Mouse (Mus musculus) ZHBTc4 (cell line): ENCODE data around the gene 4930470P17Rik.

Experiments used
- DNase-seq: peaks from one replicate; pipeline ENCODE4 v3.0.0-alpha.2; 2011; ENCODE audit warnings: low read depth, low spot score

Gene 4930470P17Rik

DNA sequence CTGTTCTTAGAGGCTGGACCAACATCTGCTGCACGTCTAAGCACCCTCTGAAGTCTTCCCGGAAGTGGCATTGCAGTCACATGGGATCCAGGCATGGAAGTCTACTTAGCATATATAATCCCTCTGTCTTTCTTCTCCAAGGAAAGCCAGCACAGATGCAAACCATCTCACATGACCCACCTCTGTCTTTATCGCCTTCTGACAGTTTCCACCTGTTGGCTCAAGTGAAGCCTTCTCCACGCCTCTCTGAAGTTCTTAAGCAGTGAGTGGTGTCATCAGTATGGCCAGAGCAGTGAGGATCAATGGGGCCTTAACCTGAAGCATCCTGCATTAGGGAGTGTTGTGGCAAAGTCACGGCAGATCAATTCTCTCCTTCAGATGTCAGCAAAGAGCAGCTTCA, 23.2 kb downstream of the 4930470P17Rik start:
- no peak for DNase-seq

DNA sequence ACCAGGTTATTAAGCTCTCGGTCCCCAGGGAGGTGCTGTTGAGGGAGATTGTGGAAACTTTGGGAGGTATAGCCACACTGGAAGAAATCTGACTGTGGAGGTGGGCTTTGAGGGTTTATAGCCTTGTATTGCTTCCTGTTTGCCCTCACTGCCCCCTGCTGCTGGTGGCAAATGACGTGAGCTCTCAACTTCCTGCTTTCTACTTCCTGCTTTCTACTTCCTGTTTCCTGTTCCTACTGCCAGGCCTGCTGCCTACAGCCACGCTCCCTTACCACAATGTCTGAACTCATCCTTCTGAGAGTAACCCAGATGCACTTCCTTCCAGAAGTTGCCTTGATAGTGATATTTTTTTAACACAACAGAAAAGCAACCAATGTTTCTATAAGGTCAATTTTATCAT, 24.3 kb downstream of the 4930470P17Rik start:
- no peak for DNase-seq

DNA sequence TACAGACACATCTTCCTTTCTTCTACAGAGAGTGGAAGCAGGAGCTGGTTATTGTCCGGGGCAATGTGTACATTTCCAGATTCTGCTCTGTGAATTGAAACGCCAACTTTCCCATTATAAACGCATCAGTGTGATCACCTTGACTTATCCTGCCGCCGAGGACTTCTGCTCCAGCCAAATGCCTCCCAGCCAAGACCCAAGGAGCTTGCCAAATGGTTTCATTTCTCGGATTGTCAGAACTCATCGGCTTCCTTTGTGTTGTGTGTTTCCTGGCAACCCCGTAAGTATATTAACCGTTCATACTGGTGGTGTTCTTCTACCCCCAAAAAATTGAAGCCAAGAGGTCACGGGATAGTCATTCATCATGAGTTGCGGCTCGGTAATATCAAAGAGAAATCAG, 25.7 kb downstream of the 4930470P17Rik start:
- no peak for DNase-seq

DNA sequence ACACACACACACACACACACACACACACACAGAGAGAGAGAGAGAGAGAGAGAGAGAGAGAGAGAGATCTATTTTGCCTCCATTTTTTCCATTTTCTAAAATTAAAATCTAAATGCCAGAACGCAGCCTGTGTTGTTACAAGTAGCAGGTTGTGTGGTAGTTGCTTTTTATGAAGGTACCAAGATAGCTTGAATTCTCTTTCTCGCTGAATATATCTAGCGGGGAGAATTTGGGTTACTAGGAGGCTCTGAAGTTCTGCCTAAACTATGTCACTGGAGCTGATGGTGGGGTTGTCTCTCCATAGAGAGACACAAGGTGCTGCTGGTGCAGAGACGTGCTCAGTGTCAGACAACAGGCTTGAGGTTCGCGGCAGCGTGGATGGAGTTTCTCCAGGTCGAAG, 36.8 kb downstream of the 4930470P17Rik start:
- DNase-seq: no peak

- DNase-seq: no peak
Measured at GRCm38 (mm10) chr2:170563956-170564855, 37.6 kb downstream of the 4930470P17Rik start.

DNA sequence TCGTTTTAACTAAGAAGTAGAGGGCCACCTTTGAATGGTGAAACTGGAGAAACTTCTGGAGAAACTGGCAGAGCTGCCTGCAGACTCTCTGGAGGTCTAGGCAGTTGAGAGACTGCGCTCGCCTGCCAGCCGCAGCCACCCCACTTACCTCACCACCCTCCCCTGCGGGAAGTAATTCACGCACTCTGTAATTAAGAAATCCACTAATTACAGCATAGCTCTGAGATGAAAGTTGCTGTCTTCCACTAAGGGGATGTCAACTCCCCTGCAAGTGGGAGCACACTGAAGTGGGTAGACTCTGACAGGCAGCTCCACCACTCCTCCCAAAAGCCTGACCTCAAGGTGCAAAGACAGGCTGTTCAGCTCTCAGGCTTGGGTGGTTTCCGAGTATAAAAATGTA, 49.7 kb downstream of the 4930470P17Rik start:
- DNase-seq: no peak

DNA sequence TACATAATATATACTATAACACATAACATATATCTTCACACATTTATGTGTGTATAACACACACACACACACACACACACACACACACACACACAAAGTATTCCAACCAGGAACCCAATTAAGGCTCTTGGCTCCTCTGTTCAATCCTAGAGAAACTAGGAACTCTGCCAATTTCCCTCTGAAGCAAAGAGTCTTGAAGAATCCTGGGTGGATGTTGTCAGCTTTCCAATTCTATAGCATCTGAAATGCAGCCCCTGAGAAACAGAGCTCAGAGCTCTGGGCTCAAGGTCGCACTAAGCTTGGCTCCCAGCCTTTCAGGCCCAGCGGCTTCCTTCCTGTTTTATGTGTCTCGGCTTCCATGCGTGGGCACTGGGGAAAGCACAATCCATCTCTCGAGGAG, 51.6 kb downstream of the 4930470P17Rik start:
- DNase-seq: no peak

DNA sequence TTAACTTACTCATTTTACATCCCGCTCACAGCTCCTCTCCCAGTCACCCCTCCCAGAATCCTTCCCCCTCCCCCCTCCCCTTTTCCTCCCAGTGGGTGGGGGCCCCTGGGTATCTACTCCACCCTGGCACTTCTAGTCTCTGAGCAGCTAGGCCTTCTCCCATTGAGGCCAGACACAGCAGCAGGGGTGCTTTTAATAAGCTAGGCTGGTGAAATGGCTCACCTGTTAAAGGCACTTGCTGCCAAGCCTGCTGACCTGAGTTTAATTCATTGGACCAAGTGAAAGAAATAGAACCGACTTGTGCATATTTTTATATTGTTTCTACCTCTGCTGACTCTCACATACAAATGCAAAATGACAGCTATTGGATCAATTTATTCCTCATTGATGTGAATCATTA, 52.7 kb downstream of the 4930470P17Rik start:
- no peak for DNase-seq

- DNase-seq: no peak
Measured at GRCm38 (mm10) chr2:170548046-170548445, 53.8 kb downstream of the 4930470P17Rik start.

DNA sequence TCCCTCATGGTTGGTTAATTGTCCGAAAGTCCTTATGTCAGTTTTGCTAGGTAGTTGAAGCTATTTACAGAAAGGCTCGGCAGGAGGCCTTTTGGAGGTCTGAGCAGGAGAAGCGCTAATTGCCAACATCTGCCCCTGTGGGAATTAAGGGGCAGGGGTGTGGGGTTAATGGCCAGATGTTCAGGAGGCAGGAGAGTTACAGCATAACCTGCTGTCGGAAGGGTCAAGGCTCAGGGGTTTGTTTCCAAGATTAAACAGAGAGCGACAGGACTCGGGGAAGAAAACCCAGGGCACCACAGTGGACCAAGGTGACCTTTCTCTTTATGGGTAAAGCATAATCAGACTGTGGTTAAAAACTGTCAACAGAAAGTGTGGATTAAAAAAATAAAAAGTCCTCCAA, 54.3 kb downstream of the 4930470P17Rik start:
- DNase-seq: no peak

DNA sequence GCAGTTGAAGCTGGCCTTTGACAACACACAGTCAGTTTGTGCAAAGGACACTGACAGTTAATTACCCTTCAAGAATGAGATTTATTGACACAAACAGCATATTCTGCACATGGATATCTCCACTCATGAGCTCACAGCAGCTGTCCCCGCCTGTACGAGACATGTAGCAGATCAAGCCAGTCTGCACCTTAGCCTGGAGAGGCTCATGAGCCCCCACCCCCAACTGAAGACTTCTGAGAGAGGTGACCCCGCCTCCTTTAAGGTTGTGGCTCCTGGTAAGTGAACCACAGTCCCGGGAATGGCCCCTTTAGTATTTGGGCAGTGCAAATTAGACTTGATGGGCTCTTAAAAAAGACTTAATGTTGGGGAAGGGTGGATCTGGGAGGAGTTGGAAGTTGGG, 56.1 kb downstream of the 4930470P17Rik start:
- no peak for DNase-seq

DNA sequence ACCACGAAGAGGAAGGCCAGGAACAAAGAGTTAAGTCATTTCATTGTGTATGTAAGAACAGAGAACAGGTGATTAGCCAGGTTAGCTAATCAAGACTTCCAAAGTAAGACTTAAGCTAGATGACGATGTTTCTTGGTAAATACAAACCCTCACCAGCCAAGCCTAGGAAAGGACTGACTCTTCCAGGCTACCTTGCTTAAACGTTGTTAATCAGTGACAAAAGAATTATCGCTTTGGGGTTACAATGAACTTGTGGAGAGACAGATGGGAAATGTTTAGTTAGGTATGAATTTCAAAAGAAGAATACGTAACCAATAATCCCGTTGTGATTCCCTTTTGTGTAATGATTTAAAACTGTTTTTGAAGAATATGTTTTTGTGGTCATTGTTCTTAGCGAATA, 56.9 kb downstream of the 4930470P17Rik start:
- DNase-seq: no peak

GRCm38 (mm10) chr2:170544159-170544558, 57.7 kb downstream of the 4930470P17Rik start:
- DNase-seq: no peak

DNA sequence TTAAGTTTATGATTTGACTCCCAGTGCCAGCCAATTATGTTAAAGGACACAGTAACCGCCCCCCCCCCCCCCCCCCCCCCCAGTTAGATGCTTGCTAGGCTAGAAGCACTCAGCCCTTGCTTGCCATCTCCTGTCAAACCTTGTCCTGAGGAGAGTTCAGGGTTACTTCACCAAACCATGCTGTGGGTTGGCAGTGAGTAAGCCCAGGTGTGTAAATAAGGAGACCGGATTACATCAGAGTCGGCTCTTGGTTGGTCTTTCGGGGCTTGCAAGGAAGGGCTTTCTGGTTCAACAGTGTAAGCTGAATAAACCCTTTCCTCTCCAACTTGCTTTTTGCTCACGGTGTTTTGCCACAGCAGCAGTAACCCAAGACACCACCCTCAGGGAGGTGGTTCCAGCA, 58.2 kb downstream of the 4930470P17Rik start:
- no peak for DNase-seq

DNA sequence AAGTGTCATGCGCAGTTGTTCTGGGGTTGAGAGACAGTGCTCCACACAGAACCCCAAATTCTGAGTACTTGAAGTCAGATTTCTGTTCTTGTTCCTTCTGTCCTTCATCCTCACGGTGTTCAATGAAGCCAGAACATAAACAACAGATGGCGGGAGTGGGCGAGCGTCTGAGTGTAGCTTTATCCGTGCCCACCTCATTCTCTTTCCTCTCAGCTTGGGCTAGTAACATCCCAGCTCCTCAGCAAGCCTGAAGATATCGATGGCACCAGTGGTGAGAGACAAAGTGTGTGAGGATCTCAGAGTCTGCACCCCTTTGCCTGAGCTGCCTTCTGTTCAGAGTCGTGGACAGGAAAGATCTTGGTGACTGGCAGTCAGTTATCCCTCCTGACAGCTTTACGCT, 62.6 kb downstream of the 4930470P17Rik start:
- DNase-seq: no peak

DNA sequence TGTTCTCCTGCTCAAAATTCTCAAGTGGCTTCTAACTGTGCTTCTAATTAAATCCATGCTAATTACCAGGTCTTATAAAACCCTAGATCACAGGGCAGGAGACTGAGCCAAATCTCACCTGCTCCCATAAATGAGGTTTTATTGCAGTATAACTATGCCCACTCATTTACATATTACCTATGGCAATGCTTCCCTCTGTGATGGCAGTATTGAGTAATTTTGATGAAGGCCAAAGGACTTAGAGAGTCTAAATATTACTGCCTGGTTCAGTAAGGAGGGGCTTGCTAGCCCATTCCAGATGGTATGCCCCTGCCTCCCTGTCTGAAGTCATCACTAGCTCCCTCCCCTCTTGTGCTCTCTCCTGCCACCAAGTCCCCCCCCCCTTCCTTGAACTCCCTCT, 66.0 kb downstream of the 4930470P17Rik start:
- DNase-seq: no peak

DNA sequence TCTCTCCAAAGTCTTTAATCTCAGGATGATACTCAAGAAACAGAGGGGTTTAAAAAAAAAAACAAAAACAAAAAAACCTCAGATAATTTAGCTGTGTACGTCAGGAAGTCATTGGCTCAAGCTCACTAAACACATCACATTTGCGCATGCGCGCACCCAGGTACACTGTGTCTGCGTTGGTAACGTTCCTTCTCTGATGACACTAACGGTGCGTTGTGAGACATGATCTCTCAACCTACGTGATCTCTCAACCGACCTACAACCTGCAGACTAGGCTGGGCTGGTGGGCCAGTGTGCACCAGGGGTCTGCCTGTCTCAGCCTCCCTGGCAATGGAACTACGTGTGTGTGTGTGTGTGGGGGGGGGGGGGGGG, 67.0 kb downstream of the 4930470P17Rik start:
- no peak for DNase-seq

DNA sequence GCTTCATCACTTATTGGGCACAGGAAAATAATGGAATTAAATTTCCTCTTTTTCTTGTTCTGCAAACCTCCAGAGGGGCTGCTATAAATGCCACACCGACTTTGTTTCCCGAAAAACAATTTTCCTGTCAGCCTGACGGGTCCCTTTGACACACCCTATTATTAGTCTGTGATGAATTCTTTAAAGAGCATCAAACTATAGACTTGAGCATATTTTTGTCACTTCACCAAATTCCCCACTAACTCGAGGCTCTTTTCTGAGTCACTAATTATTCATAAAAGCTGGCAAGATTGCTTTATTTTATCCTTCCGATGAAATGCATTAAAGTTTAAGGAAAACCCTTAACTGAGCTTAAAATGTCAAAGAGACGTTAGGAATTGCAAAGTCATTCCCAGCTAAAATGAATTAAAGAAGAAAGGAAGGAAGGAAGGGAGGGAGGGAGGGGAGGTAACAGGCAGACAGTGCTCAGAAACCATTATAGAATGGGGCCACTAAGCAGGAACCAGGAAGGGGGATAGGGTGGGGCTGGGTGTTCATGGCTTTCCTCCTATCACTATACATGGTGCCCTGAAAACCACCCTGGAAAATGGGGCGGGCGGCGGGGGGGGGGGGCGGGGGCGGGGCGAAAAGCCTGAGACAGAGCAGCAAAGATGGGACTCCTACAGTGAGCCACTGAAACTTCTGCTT, 67.6 kb downstream of the 4930470P17Rik start:
- DNase-seq: no peak

GRCm38 (mm10) chr2:170530256-170530655, 71.6 kb downstream of the 4930470P17Rik start:
- peak; percentile 65 for DNase-seq

DNA sequence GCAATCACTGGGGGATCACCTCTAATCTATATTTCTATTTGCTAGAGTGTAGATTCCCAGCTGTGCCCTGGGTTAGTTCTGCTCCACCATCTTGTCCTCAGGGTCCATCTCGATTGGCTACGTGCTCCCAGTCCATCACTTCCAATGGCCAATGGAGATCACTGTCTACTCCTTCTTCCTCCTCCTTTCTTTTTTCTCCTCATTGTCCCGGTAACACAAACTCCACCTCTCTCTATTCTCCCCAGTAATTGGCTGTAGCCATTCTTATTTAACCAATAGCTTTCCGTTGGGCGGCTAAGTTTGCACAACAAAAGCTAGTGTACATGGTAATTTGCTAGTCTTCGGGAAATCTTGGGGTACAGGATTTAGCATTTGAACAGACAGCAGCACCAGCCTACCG, 72.1 kb downstream of the 4930470P17Rik start:
- peak; percentile 92 for DNase-seq
